Mouse (Mus musculus) urinary bladder, postnatal 10 days (tissue): ENCODE measurements around the gene Gnaz.

Source experiments
- DNase-seq: peaks from one replicate; pipeline ENCODE4 v3.0.0; 2022; ENCODE audit warnings: low spot score

Gene Gnaz

DNA sequence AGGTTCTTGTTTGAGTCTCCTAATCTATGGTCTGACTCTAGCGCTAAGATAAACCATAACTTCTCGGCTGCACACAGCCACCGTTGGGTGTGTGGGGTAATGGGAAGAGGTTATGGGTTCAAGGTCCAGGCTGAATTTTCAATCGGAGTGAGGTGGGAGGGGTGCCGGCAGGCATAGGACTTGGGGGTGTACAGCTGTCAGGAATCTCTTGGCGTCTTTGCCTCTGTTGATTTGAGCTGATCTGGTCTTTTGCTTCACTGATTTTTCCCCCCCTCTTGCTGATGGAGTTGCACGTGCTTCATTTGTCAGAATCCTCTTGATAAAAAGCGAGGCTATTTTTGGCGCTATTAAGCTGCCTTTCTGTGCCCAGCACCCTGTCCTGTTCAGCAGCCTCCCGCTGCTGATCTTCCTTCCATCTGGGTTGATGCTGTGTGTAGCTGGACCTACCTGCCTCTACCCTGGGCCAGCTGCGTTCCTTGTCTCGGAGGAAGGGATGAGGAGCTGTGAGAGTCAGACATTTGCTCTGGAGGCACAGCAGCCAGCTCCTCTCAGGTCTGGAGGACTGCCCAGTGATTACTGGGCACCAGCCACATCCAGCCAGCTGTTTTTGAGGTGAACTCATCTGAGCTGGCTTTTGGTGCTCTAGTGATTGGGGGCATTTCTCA, 96.5 kb downstream of the Gnaz start:
- DNase-seq = no peak

- DNase-seq = no peak
Observed at GRCm38 (mm10) chr10:75065691-75066090, 98.7 kb downstream of the Gnaz start.
